Mouse (Mus musculus): ENCODE results near the gene Cenpf. TPM values are rescaled to one million over a fixed set of nuclear protein-coding genes. Genes with fewer than 3 reads are reported as not detected.
"Not testable (repeated sequence)": the region's sequence is repeated elsewhere in the genome, so short reads cannot be mapped to it uniquely, and the experiment has no call there.

The Cenpf gene
- polyA plus RNA-seq, 1 experiment from 2014 or later, result 49.8 TPM

DNA sequence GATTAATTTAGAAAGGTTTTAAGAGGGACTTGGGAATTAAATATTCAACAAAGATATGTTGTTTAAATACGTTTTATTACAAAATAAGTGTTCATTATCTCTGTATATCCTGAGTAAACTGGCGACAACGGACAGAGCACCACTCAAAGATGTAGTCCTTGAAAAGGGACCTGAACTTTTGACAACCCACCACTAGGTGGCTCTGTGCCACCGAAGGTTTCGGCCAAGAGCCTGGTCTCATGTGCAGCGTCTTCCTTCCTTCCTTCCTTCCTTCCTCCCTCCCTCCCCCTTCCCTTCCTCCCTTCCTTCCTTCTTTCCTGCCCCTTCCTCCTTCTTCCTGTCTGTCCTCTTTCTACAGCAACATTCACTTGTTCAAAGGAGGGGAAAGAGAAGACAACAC lies 13.1 kb upstream of the Cenpf start:
- ATAC-seq (ENCODE audit: low read depth), result peak; percentile 56
- Histone ChIP-seq H3K36me3 (ENCODE audit: control insufficient read depth, insufficient read depth) (no peaks in the 10 kb centered on the region), H3K27ac (ENCODE audit: low read length) (no peak overlapping the region), H3K9ac (ENCODE audit: low read depth, low read length) (no peak overlapping the region), H3K4me3 (ENCODE audit: low read depth, low read length) (no peak overlapping the region), H3K4me2 (ENCODE audit: low read depth, low read length) (no peak overlapping the region), H3K9me3 (replicated peaks; ENCODE audit: control insufficient read depth, low read length) (no peaks in the 10 kb centered on the region), H3K4me1 (ENCODE audit: control insufficient read depth, low read depth, low read length) (no peaks in the 10 kb centered on the region), H3K27me3 (ENCODE audit: control insufficient read depth, insufficient read depth, low read depth, low read length) (no peaks in the 10 kb centered on the region)
- WGBS (ENCODE audit: insufficient replicate concordance), result 1% methylated on average over 6 of the region's 6 CpGs

DNA sequence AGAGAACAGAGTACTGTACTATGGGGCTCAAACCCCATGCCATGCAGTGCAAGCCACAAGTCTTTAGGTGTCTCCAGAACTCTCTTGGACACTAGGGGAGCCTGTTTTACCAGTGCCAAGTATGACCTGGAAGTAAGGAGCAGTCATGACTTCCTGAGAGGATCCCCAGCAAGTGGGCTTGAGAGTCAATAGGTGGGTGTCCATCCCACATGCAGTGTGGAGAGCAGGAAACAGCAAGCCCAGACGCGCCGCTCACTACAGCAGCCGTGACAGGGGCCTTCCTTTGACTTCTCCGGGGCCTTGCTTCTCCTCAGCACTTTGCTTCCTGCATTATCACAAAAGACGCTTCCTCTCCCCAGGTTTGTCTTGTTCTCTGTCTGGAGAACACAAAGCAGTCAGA lies 12.3 kb upstream of the Cenpf start:
- Histone ChIP-seq H3K9me3 (replicated peaks; ENCODE audit: control insufficient read depth, low read length) (no peaks in the 10 kb centered on the region), H3K27ac (ENCODE audit: low read length) (no peak overlapping the region), H3K4me2 (ENCODE audit: low read depth, low read length) (no peak overlapping the region), H3K27me3 (ENCODE audit: control insufficient read depth, insufficient read depth, low read depth, low read length) (no peaks in the 10 kb centered on the region), H3K9ac (ENCODE audit: low read depth, low read length) (no peak overlapping the region), H3K4me3 (ENCODE audit: low read depth, low read length) (no peak overlapping the region), H3K4me1 (ENCODE audit: control insufficient read depth, low read depth, low read length) (no peaks in the 10 kb centered on the region), H3K36me3 (ENCODE audit: control insufficient read depth, insufficient read depth) (no peaks in the 10 kb centered on the region)
- ATAC-seq (ENCODE audit: low read depth), result no peak
- 50% methylated on average over 6 of the region's 6 CpGs for WGBS (ENCODE audit: insufficient replicate concordance)

- Histone ChIP-seq H3K4me2 (ENCODE audit: low read depth, low read length) (no peak overlapping the region), H3K4me3 (ENCODE audit: low read depth, low read length) (no peak overlapping the region), H3K27me3 (ENCODE audit: control insufficient read depth, insufficient read depth, low read depth, low read length) (no peaks in the 10 kb centered on the region), H3K9me3 (replicated peaks; ENCODE audit: control insufficient read depth, low read length) (no peaks in the 10 kb centered on the region), H3K9ac (ENCODE audit: low read depth, low read length) (no peak overlapping the region), H3K27ac (ENCODE audit: low read length) (no peak overlapping the region), H3K36me3 (ENCODE audit: control insufficient read depth, insufficient read depth) (no peaks in the 10 kb centered on the region), H3K4me1 (ENCODE audit: control insufficient read depth, low read depth, low read length) (no peaks in the 10 kb centered on the region)
- 49% methylated on average over 4 of the region's 4 CpGs for WGBS (ENCODE audit: insufficient replicate concordance)
- no peak for ATAC-seq (ENCODE audit: low read depth)
These were observed 10.5 kb upstream of the Cenpf start for GRCm38 (mm10) chr1:189698416-189698815.

DNA sequence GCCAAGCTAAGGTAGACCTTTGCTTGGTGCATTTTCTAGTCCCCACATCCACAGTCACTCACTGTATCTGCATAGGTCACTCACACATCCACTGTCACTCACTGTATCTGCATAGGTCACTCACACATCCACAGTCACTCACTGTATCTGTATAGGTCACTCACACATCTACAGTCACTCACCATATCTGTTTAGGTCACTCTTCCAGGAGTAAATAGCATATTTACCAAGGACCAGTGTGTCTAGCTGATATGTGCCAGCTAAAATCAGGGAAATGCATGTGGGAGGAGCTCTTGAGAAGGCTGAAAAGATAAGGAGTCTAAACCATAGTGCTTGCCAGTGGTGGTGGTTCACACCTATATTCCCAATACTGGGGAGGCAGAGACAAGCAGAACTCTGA lies 7.4 kb upstream of the Cenpf start:
- H3K4me3 ChIP-seq (ENCODE audit: low read depth, low read length), result no peak overlapping the region
- no peaks in the 10 kb centered on the region for H3K27me3 ChIP-seq (ENCODE audit: control insufficient read depth, insufficient read depth, low read depth, low read length)
- H3K9me3 ChIP-seq (replicated peaks; ENCODE audit: control insufficient read depth, low read length), result no peaks in the 10 kb centered on the region
- H3K4me1 ChIP-seq (ENCODE audit: control insufficient read depth, low read depth, low read length), result no peaks in the 10 kb centered on the region
- H3K4me2 ChIP-seq (ENCODE audit: low read depth, low read length), result no peak overlapping the region
- no peaks in the 10 kb centered on the region for H3K36me3 ChIP-seq (ENCODE audit: control insufficient read depth, insufficient read depth)
- no peak overlapping the region for H3K9ac ChIP-seq (ENCODE audit: low read depth, low read length)
- ATAC-seq (ENCODE audit: low read depth), result peak; percentile 87
- H3K27ac ChIP-seq (ENCODE audit: low read length), result no peak overlapping the region

- H3K9me3 ChIP-seq (replicated peaks; ENCODE audit: control insufficient read depth, low read length), result no peaks in the 10 kb centered on the region
- H3K4me1 ChIP-seq (ENCODE audit: control insufficient read depth, low read depth, low read length), result peaks cover 1% of the 10 kb centered on the region; the same call in 1 of the 2 replicates
- no peak for ATAC-seq (ENCODE audit: low read depth)
- no peak overlapping the region for H3K27ac ChIP-seq (ENCODE audit: low read length)
- H3K27me3 ChIP-seq (ENCODE audit: control insufficient read depth, insufficient read depth, low read depth, low read length), result no peaks in the 10 kb centered on the region
- 57% methylated on average over 2 of the region's 2 CpGs for WGBS (ENCODE audit: insufficient replicate concordance)
- no peak overlapping the region for H3K9ac ChIP-seq (ENCODE audit: low read depth, low read length)
- no peak overlapping the region for H3K4me3 ChIP-seq (ENCODE audit: low read depth, low read length)
- no peaks in the 10 kb centered on the region for H3K36me3 ChIP-seq (ENCODE audit: control insufficient read depth, insufficient read depth)
- no peak overlapping the region for H3K4me2 ChIP-seq (ENCODE audit: low read depth, low read length)
These were observed 6.5 kb upstream of the Cenpf start for GRCm38 (mm10) chr1:189694391-189694790.

DNA sequence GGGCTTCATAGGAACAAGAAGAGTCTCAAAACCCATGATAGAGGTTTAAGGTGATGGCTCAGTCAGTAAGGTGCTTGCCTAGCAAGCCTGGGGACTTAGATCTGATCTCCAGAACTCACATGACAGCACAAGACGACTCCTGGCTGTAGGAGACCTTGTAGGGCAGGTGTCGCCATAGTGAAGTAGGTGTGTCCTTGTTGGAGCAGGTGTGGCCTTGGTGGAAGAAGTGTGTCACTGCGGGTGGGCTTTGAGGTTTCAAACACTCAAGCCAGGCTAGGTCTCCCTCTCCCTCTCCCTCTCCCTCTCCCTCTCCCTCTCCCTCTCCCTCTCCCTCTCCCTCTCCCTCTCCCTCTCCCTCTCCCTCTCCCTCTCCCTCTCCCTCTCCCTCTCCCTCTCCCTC lies 4.6 kb upstream of the Cenpf start:
- not testable (repeated sequence) for H3K4me1 ChIP-seq (ENCODE audit: control insufficient read depth, low read depth, low read length); ATAC-seq (ENCODE audit: low read depth); H3K9ac ChIP-seq (ENCODE audit: low read depth, low read length); H3K27ac ChIP-seq (ENCODE audit: low read length); H3K36me3 ChIP-seq (ENCODE audit: control insufficient read depth, insufficient read depth); H3K4me3 ChIP-seq (ENCODE audit: low read depth, low read length); H3K27me3 ChIP-seq (ENCODE audit: control insufficient read depth, insufficient read depth, low read depth, low read length); H3K4me2 ChIP-seq (ENCODE audit: low read depth, low read length); H3K9me3 ChIP-seq (replicated peaks; ENCODE audit: control insufficient read depth, low read length)
- WGBS (ENCODE audit: insufficient replicate concordance), result 31% methylated on average over 3 of the region's 3 CpGs

DNA sequence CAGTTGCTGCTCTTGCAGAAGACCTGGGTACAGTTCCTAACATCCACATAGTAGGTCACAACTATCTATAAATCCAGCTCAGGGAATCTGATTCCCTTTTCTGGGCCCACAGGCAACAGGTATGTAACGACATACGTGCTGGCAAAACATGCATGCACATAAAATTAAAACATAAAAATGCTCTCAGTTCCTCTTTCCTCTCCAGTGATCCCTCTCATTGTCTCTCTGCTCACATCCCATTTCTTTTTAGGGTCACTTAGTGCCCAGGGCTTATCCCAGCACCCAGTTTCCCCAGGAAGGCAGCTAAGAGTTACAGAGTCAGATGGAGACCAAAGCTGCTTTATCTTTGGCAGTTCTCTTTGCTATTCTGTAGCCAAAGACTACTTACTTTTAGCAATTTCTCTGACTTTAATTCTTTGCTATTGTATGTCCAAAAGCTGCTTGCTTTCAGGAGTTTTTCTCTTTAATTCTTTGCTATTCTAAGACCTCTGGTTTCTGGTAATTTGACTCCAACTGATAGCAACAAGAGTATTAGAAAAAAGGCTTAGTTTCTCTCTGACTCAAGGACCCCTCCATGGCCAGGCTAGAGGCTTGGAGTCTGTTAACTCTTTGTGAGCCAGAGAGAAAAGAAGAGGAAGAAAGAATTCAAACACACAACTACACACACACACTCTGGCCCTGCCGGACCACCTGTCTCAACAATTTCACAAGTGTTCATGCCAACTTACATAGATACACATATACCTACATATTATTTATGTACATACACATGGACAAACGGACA lies 1.4 kb upstream of the Cenpf start:
- Histone ChIP-seq H3K4me1 (ENCODE audit: control insufficient read depth, low read depth, low read length) (peaks cover 11% of the 10 kb centered on the region), H3K4me2 (ENCODE audit: low read depth, low read length) (peak overlapping the region; percentile 62), H3K27me3 (ENCODE audit: control insufficient read depth, insufficient read depth, low read depth, low read length) (no peaks in the 10 kb centered on the region), H3K4me3 (ENCODE audit: low read depth, low read length) (peak overlapping the region; percentile 98), H3K9me3 (replicated peaks; ENCODE audit: control insufficient read depth, low read length) (no peaks in the 10 kb centered on the region), H3K27ac (ENCODE audit: low read length) (no peak overlapping the region), H3K9ac (ENCODE audit: low read depth, low read length) (peak overlapping the region; percentile 68), H3K36me3 (ENCODE audit: control insufficient read depth, insufficient read depth) (peaks cover 9% of the 10 kb centered on the region)
- 37% methylated on average over 4 of the region's 4 CpGs for WGBS (ENCODE audit: insufficient replicate concordance)
- ATAC-seq (ENCODE audit: low read depth), result no peak

DNA sequence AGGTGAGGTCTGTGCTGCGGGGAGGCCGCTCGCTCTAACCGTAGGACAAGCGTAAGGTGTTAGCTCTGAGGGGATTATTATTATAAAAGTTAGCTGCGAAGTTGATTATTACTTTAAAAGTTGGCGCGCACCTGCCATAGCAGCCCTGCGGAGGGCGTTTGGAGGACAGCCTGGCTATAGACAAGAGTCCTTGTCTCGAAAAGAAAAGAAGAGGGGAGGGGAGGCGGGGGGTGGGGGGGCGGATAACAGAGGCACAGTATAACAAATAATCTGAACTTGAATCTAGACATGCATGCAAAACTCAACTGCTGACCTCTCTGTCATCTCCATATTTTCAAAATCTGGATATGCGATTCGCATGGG lies 483 bp upstream of the Cenpf start:
- WGBS (ENCODE audit: insufficient replicate concordance), result 2% methylated on average over 15 of the region's 15 CpGs
- Histone ChIP-seq H3K4me2 (ENCODE audit: low read depth, low read length) (peak overlapping the region; percentile 62), H3K27me3 (ENCODE audit: control insufficient read depth, insufficient read depth, low read depth, low read length) (no peaks in the 10 kb centered on the region), H3K4me3 (ENCODE audit: low read depth, low read length) (peak overlapping the region; percentile 98), H3K36me3 (ENCODE audit: control insufficient read depth, insufficient read depth) (peaks cover 18% of the 10 kb centered on the region), H3K27ac (ENCODE audit: low read length) (peak overlapping the region; percentile 43; the same call in 1 of the 2 replicates), H3K9ac (ENCODE audit: low read depth, low read length) (peak overlapping the region; percentile 68), H3K9me3 (replicated peaks; ENCODE audit: control insufficient read depth, low read length) (no peaks in the 10 kb centered on the region), H3K4me1 (ENCODE audit: control insufficient read depth, low read depth, low read length) (peaks cover 11% of the 10 kb centered on the region)
- no peak for ATAC-seq (ENCODE audit: low read depth)

GRCm38 (mm10) chr1:189686025-189686424 lies 1.9 kb downstream of the Cenpf start:
- no peak for ATAC-seq (ENCODE audit: low read depth)
- Histone ChIP-seq H3K4me3 (ENCODE audit: low read depth, low read length) (peak overlapping the region; percentile 98), H3K9me3 (replicated peaks; ENCODE audit: control insufficient read depth, low read length) (no peaks in the 10 kb centered on the region), H3K27ac (ENCODE audit: low read length) (no peak overlapping the region), H3K36me3 (ENCODE audit: control insufficient read depth, insufficient read depth) (peaks cover 38% of the 10 kb centered on the region), H3K4me2 (ENCODE audit: low read depth, low read length) (peak overlapping the region; percentile 72), H3K4me1 (ENCODE audit: control insufficient read depth, low read depth, low read length) (peaks cover 11% of the 10 kb centered on the region), H3K9ac (ENCODE audit: low read depth, low read length) (peak overlapping the region; percentile 39; the same call in 1 of the 2 replicates), H3K27me3 (ENCODE audit: control insufficient read depth, insufficient read depth, low read depth, low read length) (no peaks in the 10 kb centered on the region)
- WGBS (ENCODE audit: insufficient replicate concordance), result 73% methylated on average over 6 of the region's 6 CpGs

All from liver, embryonic 16.5 days (tissue).